Comparison of ENCODE assay signal across 13 mouse cellular contexts in genomic region chr14:66557631-66558030, GRCm38 (mm10).
DNase-seq lines count a peak whose midpoint lies in the region; ATAC-seq and TF ChIP-seq lines count a peak whose summit lies in the region.
"Had no signal": no experiment of that assay in that cellular context is flagged by ENCODE, and none has a peak within 500 bp of the region (broad histone marks: within the 10 kb centered on the region; RNA-seq: fewer than 3 reads in every experiment).

No protein-coding gene starts in this region.

- no peak for TF ChIP-seq POLR2A in limb, embryonic 14.5 days (IDR thresholded peaks at IDR 0.05; ENCODE audit: borderline replicate concordance, extremely low read depth, insufficient read depth, insufficient read length)
- no peak for TF ChIP-seq POLR2A in cerebellum, adult 2 months (IDR thresholded peaks at IDR 0.05; ENCODE audit: borderline replicate concordance, insufficient read depth, low read length)

- ATAC-seq in limb, embryonic 14.5 days (ENCODE audit: low FRiP score, low read depth): no peak
- ATAC-seq in heart, embryonic 15.5 days (replicated peaks; ENCODE audit: insufficient number of reproducible peaks, insufficient read depth, low FRiP score, low read depth): peak; percentile 60; the same call in 1 of the 2 replicates
- no peak for ATAC-seq in megakaryocyte, adult 5-6 weeks (ENCODE audit: poor library complexity, severe bottlenecking)
- ATAC-seq: activated CD4-positive, CD25-positive, alpha-beta regulatory T cell, adult 4 months; forebrain, embryonic 13.5 days had no signal

- H3K4me3 ChIP-seq in limb, embryonic 14.5 days (replicated peaks; ENCODE audit: low read length): no peak overlapping the region
- no peak overlapping the region for H3K4me3 ChIP-seq in limb, embryonic 10.5 days
- H3K4me3 ChIP-seq in heart, embryonic 15.5 days: no peak overlapping the region
- H3K4me3 ChIP-seq in cerebellum, adult 2 months (replicated peaks; ENCODE audit: insufficient read depth, low read depth, low read length): no peak overlapping the region
- H3K4me3 ChIP-seq: forebrain, embryonic 13.5 days; hindbrain, embryonic 13.5 days; midbrain, embryonic 12.5 days had no signal

- H3K4me2 ChIP-seq in limb, embryonic 14.5 days (replicated peaks; ENCODE audit: low read depth, low read length, severe bottlenecking): no peak overlapping the region
- no peak overlapping the region for H3K4me2 ChIP-seq in heart, embryonic 15.5 days
- H3K4me2 ChIP-seq: forebrain, embryonic 13.5 days; hindbrain, embryonic 13.5 days; midbrain, embryonic 12.5 days had no signal

- no peaks in the 10 kb centered on the region for H3K9me3 ChIP-seq in limb, embryonic 14.5 days (ENCODE audit: control insufficient read depth, low read length)
- H3K9me3 ChIP-seq in limb, embryonic 10.5 days (replicated peaks): no peaks in the 10 kb centered on the region
- H3K9me3 ChIP-seq in heart, embryonic 15.5 days (replicated peaks): no peaks in the 10 kb centered on the region
- H3K9me3 ChIP-seq: forebrain, embryonic 13.5 days; G1E; hindbrain, embryonic 13.5 days; midbrain, embryonic 12.5 days had no signal

- H3K27me3 ChIP-seq in limb, embryonic 14.5 days (ENCODE audit: control insufficient read depth, insufficient read depth, low read length): no peaks in the 10 kb centered on the region
- H3K27me3 ChIP-seq in limb, embryonic 10.5 days (ENCODE audit: low read depth, poor library complexity, severe bottlenecking): no peaks in the 10 kb centered on the region
- no peaks in the 10 kb centered on the region for H3K27me3 ChIP-seq in heart, embryonic 15.5 days
- no peaks in the 10 kb centered on the region for H3K27me3 ChIP-seq in cerebellum, adult 2 months (ENCODE audit: control insufficient read depth, insufficient read depth, low read length)
- H3K27me3 ChIP-seq: forebrain, embryonic 13.5 days; hindbrain, embryonic 13.5 days; midbrain, embryonic 12.5 days had no signal

- H3K4me1 ChIP-seq in limb, embryonic 14.5 days (ENCODE audit: control insufficient read depth, insufficient read depth, low read length): no peaks in the 10 kb centered on the region
- no peaks in the 10 kb centered on the region for H3K4me1 ChIP-seq in limb, embryonic 10.5 days
- H3K4me1 ChIP-seq in heart, embryonic 15.5 days (replicated peaks): no peaks in the 10 kb centered on the region
- H3K4me1 ChIP-seq in cerebellum, adult 2 months (ENCODE audit: control insufficient read depth, insufficient read depth, low read length): no peaks in the 10 kb centered on the region
- H3K4me1 ChIP-seq: forebrain, embryonic 13.5 days; hindbrain, embryonic 13.5 days; midbrain, embryonic 12.5 days had no signal

- WGBS in limb, embryonic 14.5 days: 63% methylated on average over 8 of the region's 8 CpGs
- 78% methylated on average over 8 of the region's 8 CpGs for WGBS in limb, embryonic 10.5 days
- 61% methylated on average over 8 of the region's 8 CpGs for WGBS in heart, embryonic 15.5 days
- 76% methylated on average over 8 of the region's 8 CpGs for WGBS in cerebellum, adult 2 months

- TF ChIP-seq CTCF in cerebellum, adult 2 months (IDR thresholded peaks at IDR 0.05; ENCODE audit: borderline replicate concordance, insufficient read depth, low read depth, low read length): no peak

- no peak overlapping the region for H3K27ac ChIP-seq in limb, embryonic 14.5 days (replicated peaks; ENCODE audit: low read depth, low read length)
- H3K27ac ChIP-seq in limb, embryonic 10.5 days: no peak overlapping the region
- H3K27ac ChIP-seq in heart, embryonic 15.5 days: no peak overlapping the region
- H3K27ac ChIP-seq in cerebellum, adult 2 months (ENCODE audit: insufficient read depth, low read length): no peak overlapping the region
- H3K27ac ChIP-seq: forebrain, embryonic 13.5 days; hindbrain, embryonic 13.5 days; midbrain, embryonic 12.5 days had no signal

- H3K9ac ChIP-seq in limb, embryonic 14.5 days (ENCODE audit: low read depth, low read length, severe bottlenecking): no peak overlapping the region
- H3K9ac ChIP-seq in heart, embryonic 15.5 days: no peak overlapping the region
- H3K9ac ChIP-seq: forebrain, embryonic 13.5 days; hindbrain, embryonic 13.5 days; midbrain, embryonic 12.5 days had no signal

- no peaks in the 10 kb centered on the region for H3K36me3 ChIP-seq in limb, embryonic 14.5 days (ENCODE audit: control insufficient read depth, insufficient read depth, low read length)
- H3K36me3 ChIP-seq in limb, embryonic 10.5 days: no peaks in the 10 kb centered on the region
- H3K36me3 ChIP-seq in heart, embryonic 15.5 days: no peaks in the 10 kb centered on the region
- H3K36me3 ChIP-seq: G1E; hindbrain, embryonic 13.5 days; midbrain, embryonic 12.5 days had no signal

- DNase-seq in adrenal gland, postnatal 10 days: peak; percentile 3
- no peak for DNase-seq in adrenal gland, adult 2 months
- peak; percentile 13 for DNase-seq in limb, embryonic 14.5 days (ENCODE audit: low spot score)
- DNase-seq in limb, embryonic 10.5 days (ENCODE audit: low spot score): no peak
- DNase-seq in kidney, postnatal 4 days: peak; percentile 56 to 64
- no peak for DNase-seq in cerebellum, adult 2 months

Comparison
In these comparisons a context has a peak if more than half of its experiments do, and no peak if none do; other contexts are left out.
1. DNase-seq: peak in adrenal gland, postnatal 10 days (single experiment), limb, embryonic 14.5 days (single experiment) and kidney, postnatal 4 days (2 of 2); none in adrenal gland, adult 2 months (single experiment), limb, embryonic 10.5 days (single experiment) and cerebellum, adult 2 months (0 of 2).